Mouse (Mus musculus) kidney, adult 18-20 months (tissue): ENCODE measurements around the gene Clybl.

Experiments
- DNase-seq: peaks from one replicate; pipeline ENCODE4 v3.0.0; 2021

Gene Clybl

GRCm38 (mm10) chr14:122200247-122200885 is 18.9 kb downstream of the Clybl start:
- no peak for DNase-seq

GRCm38 (mm10) chr14:122209177-122209576 is 27.7 kb downstream of the Clybl start:
- no peak for DNase-seq

DNA sequence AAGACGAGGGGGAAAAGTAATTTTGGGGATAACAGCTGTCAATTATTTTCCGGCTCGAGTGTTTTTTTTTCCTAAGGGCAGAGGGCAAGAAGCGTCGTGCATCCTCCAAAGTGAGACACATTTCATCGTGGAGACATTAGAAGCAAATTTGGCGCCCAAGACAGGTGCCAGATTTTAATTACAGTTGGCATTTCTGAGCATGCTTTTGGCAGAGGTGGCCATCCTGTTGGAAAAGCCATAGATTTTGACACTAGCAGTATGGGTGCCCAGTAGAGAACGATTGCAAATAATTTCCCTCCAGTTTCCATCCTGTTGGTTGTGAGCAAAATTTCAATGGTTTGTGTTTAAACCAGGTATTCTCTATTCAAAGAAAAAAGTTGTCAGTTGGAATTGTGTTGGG is 32.1 kb downstream of the Clybl start:
- no peak for DNase-seq

DNA sequence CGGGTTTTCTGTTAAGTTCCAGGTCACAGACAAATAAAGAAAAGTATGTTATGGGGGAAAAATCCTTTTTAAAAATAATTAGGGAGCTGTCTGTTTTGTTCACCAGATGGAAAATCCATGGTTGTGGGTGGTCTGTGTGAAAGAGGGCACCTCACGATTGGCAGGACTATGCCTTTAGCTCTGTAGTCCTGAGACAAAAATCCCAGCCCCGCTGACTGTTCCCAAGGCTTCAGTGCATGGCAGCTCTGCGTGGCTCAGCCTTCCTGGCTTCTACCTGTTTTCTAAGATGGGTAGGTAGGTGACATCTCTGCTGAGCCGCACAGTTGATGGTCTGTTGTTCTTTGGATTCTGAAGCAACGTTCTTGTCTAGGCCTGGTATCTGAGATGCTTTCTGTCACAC is 32.6 kb downstream of the Clybl start:
- DNase-seq = no peak

DNA sequence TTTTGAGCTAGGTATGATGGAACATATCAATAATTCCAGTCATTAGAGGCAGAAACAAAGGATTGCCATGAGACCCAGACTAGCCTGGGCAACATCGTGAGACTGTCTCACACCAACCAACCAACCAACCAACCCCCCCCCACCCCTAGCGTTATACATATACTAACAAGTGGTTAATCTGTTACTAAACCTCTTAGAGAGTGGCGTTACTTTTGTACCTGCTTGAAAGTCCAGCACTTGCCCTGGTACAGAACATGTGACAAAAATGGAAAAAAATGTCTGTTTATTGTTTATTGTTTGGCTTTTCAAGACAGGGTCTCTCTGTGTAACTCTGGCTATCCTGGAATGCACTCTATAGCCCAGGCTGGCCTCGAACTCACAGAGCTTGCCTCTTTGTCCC is 35.7 kb downstream of the Clybl start:
- no peak for DNase-seq

DNA sequence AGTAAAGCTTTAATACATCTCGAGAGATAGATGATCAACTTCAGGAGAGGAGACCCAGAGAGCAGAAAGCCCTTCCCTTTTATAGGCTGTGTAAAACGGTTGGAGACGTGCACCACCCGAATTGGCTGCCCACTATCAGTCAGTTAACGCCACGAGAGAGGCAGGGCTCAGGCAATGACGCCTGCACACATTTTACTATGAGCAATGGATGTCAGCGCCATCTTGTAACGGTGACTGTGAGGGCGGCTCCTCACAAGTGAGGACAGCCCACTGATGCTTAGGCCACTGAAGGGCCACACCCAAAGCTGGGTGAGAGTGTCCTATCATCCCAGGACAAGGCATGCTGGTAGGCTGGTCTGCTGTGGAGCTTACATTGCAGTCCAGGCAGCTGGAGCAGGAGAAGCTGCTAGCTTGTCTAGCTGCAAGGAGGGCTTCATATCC is 41.5 kb downstream of the Clybl start:
- DNase-seq = no peak

GRCm38 (mm10) chr14:122223461-122224102 is 42.1 kb downstream of the Clybl start:
- DNase-seq = peak; percentile 81

- DNase-seq = no peak
Measured at GRCm38 (mm10) chr14:122224103-122224494, 42.6 kb downstream of the Clybl start.

DNA sequence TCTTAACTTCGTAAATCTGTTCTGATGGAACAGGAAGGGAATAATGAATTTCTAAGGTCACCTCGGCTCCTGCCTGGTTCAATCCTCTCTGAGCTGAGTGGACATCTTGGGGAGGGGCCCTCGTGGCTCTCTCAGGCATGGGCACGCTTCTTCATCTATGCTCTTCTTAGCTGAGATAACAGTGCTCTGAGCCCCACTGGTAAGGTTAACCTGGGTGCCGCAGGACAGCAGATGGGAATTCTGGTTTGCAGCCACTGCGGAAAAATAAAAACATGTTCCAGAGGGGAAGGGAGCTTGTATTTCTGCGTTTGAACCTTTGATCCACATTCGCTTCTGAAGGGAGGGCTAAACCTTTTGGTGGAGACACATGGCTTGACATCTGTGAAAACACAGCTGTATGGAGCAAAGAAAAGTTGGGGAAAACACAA is 43.0 kb downstream of the Clybl start:
- no peak for DNase-seq

DNA sequence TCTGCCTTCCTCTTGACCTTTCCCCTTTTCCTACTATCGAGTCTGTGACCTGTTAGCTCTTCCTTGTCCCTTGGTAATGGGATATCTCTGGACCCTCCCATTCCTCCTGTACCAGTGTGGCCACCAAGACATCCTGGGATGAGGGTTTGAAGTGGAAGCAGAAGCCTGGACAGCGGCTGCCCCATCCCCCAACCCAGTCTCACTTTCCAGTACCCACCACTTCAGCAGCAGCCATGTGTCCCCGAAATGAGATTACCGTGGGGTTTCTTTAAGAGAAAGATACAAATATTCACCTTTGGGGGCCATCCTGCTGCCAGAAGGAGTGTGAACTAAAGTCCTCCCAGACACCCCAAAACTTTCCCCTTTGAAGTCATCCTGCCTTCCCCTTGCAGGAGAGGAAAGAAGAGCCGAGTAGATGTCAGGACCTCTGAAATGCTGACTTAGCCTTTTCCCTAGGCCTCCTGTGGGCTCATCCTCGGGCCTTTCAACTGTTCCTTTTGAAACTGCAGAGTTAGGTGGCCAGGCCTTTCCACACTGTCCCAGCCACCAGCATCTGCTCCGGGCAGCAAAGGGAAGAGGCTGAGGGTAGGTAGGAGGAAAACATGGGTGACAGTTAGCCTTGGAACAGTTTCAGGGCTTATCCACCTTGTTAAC is 44.1 kb downstream of the Clybl start:
- no peak for DNase-seq

DNA sequence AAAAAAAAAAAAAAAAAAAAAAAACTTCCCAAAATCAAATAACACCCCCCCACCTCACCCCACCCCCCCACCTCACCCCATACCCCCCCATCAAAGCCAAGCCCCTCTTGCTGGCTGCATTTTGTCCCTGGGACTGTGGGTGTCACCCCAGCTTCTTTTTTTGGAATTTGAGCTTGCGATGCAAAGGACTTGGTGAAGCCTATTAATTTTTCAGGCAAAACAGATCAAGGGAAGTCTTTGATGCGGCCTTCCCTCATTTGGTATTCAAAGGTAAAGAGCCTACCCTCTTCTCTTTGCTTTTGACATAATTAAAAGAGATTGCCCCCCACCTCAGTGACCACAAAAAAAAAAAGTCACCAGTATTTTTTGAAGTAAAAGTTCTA is 44.6 kb downstream of the Clybl start:
- DNase-seq = no peak

DNA sequence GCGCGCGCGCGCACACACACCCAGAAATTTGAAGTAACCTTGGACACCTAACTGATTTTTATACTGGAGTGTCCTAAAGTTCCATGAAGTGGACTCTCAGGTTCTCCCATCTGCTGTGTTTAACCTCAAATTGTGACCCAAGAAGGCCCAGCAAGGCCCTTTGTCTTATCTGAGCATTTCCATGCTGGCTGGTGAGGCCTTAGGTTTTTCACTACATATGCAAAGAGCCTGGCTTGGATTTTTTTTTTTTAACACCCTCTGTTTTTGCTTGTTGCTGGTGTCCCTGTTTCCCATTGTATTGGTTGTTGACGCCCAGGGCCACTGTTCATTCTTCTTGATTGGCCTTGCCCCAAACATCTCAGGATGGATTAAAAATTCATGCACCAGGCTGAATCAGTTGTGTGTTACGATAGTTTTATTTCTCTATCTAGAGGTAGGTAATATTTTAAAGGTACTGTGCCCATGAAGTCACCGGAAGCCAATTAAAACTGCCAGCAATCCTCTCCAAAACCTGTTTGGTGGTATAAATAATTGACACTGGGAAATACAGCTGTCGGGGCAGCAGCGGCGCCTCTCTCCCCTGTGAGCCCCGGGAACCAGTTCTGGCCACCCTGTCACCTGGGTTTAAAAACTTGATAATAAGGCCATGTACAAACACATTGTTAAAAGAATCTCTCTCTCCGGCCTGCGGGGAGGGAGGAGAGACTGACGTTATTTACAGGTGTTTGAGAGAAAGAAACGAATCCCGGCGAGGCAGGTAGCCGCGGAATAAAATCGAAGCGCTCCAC is 45.4 kb downstream of the Clybl start:
- no peak for DNase-seq

GRCm38 (mm10) chr14:122227454-122227951 is 46.0 kb downstream of the Clybl start:
- DNase-seq = no peak

GRCm38 (mm10) chr14:122228816-122229551 is 47.5 kb downstream of the Clybl start:
- DNase-seq = no peak

DNA sequence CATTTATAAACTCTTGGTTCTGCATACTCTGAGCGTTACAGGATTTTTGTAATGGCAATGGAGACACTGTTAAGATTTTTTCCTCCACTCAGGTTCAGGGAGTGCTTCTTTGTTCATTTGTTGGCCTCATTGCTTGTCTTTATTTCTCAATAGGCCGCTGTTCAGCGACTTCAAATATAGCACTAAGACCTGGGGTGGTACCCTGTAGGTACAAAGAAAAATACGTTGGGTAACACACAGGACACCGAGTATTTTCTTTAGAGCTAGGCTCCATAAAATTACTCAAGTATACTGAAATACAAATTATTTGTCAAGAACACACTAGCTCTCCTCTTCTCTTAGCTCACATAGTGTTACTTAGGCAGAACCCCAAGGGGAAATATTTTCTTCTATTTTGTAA is 48.5 kb downstream of the Clybl start:
- no peak for DNase-seq

DNA sequence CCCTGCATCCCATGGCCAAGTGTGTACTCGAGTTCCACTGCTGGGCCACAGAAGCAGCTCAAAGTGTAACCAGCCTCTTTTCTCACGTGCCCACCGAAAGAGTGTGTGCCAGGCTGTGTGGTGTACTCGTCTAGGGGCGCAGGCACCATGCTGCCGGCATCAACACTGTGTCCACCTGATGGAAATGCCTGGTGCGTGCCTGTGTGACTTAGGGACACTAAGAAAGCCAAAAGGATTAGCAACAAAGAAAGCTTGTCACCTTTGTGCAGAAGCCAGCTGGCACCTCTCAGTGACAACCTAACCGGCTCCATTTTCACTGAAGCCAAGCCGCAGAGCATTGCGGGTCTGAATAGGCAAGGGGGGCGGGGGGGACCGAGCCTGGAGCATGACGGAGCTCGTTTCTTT is 49.1 kb downstream of the Clybl start:
- DNase-seq = peak; percentile 16

DNA sequence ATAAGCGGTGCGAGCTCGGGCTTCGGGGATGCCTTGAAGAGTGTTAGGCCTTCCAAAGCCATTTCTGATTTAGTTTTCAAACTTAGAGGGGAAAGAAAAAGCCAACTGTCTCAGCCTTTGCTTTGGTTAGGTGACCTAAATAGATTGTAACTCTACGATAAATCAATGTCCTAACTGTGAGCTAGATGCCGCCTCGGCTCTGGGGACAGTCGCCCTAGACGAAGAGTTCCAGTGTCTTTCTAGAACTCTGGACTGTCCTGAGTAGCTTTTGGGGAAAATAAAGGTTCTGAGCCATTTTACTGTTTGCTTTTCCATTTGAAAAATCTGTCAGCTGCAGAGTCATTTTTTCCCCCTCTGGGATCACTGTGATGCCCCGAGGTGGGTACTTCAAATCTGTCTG is 49.6 kb downstream of the Clybl start:
- DNase-seq = no peak

DNA sequence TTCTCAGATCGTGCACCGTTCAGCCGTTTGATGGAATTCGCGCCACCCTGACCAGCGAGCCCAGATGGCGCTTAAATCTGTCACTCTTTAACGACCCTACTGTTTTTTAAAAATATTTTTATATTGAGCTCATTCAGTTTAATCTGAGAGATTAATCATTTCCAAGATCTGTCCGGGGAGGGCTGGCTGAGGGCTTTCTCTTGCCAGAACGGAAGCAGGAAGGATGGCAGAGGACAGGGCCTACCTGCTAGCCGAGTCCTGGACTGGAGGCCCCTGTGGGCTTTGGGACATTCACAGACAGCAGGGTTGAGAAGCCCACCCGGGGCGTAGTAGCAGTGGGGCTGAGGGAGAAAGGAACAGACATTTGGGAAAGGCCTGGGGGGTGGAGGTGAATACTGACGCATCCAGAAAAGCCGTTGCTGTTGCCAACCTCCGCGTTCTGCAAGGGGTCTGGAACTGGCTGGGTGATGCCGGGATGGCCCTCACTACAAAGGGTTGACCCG is 51.8 kb downstream of the Clybl start:
- peak; percentile 32 for DNase-seq

DNA sequence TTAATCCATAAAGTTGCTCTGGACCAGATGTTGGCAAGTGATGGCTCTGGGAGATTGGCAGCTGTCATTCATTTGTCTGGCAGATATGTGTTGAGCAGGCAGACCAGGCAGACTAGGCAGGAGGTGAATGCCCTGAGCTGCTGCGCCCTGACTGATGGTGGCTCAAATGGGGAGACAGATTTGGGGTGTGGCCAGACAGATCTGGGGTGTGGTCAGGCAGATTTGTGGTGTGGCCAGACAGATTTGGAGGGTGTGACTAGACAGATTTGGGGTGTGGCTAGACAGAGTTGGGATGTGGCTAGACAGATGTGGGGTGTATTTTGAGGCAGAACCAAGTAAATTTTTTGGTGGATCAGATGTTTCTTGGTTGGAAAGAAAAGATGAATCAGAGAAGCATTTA is 62.4 kb downstream of the Clybl start:
- DNase-seq = no peak

GRCm38 (mm10) chr14:122246919-122247859 is 65.7 kb downstream of the Clybl start:
- DNase-seq = no peak

- peak; percentile 18 for DNase-seq
Measured at GRCm38 (mm10) chr14:122249123-122249522, 67.6 kb downstream of the Clybl start.
